Mouse (Mus musculus) neural tube, embryonic 15.5 days (tissue): Measurements from ENCODE around the gene Hmgb1. TPM values are rescaled to one million over a fixed set of nuclear protein-coding genes. Genes with fewer than 3 reads are reported as not detected.

ENCODE experiments used
- ATAC-seq: fragments of 200-750 bp; cut with Nextera tagmentation; 2 replicates; pipeline ENCODE4 v1.8.0; 2017; ENCODE audit warnings: mild to moderate bottlenecking, moderate TSS enrichment, moderate library complexity; ENCODE audit not compliant: low FRiP score
- H3K27ac ChIP-seq: fragments of 300-500 bp; sonication (generic); replicated peaks from 2 replicates; pipeline ENCODE4 v1.5.1; 2015; ENCODE audit warnings: mild to moderate bottlenecking, inconsistent platforms
- H3K27me3 ChIP-seq: fragments of 300-500 bp; sonication (generic); replicated peaks from 2 replicates; pipeline ENCODE4 v1.6.1; 2015; ENCODE audit warnings: inconsistent platforms
- H3K36me3 ChIP-seq: fragments of 300-500 bp; sonication (generic); 2 replicates; pipeline ENCODE4 v1.6.1; 2015; ENCODE audit warnings: inconsistent platforms
- H3K4me1 ChIP-seq: fragments of 300-500 bp; sonication (generic); 2 replicates; pipeline ENCODE4 v1.6.1; 2015; ENCODE audit warnings: inconsistent platforms
- H3K4me2 ChIP-seq: fragments of 300-500 bp; sonication (generic); 2 replicates; pipeline ENCODE4 v1.6.1; 2015; ENCODE audit warnings: inconsistent platforms, mild to moderate bottlenecking, moderate library complexity
- H3K4me3 ChIP-seq: fragments of 300-500 bp; sonication (generic); replicated peaks from 2 replicates; pipeline ENCODE4 v1.5.1; 2015; ENCODE audit warnings: mild to moderate bottlenecking, inconsistent platforms
- H3K9ac ChIP-seq: fragments of 300-500 bp; sonication (generic); replicated peaks from 2 replicates; pipeline ENCODE4 v1.6.1; 2015; ENCODE audit warnings: mild to moderate bottlenecking, inconsistent platforms
- H3K9me3 ChIP-seq: fragments of 300-500 bp; sonication (generic); replicated peaks from 2 replicates; pipeline ENCODE4 v1.6.1; 2016; ENCODE audit warnings: inconsistent platforms
- WGBS: fragments of 180-500 bp; shearing (Covaris S2); methylation state at CpG from one replicate; pipeline ENCODE4 v1.1.7; 2015; ENCODE audit warnings: mixed read lengths; 5-methylcytosine and 5-hydroxymethylcytosine counted together
- polyA plus RNA-seq: library from polyadenylated mRNA; unstranded; fragments of >200 nt; fragmentation: Nextera tagmentation; extraction: Ambion mirVana; gene quantifications from 2 replicates; pipeline ENCODE4 v1.2.1, GENCODE M21; 2015

Gene Hmgb1
- polyA plus RNA-seq, 1 experiment from 2014 or later: 674 TPM

- ATAC-seq: no peak
- H3K4me2 ChIP-seq: 0 out of 2 replicates have a peak overlapping the region, but pooled peaks have one; percentile 19
- 86% methylated on average over 3 of the region's 3 CpGs for WGBS
Measured at GRCm38 (mm10) chr5:149049435-149049834, 134.9 kb downstream of the Hmgb1 start.

GRCm38 (mm10) chr5:149048961-149049360, 135.3 kb downstream of the Hmgb1 start:
- 92% methylated on average over 1 of the region's 1 CpGs for WGBS
- H3K4me1 ChIP-seq: peaks cover 19% of the 10 kb centered on the region
- ATAC-seq: no peak

More at GRCm38 (mm10) chr5:149049435-149049834, 134.9 kb downstream of the Hmgb1 start:
- Histone ChIP-seq H3K4me3 (no peak overlapping the region), H3K9ac (no peak overlapping the region), H3K36me3 (peaks cover 20% of the 10 kb centered on the region), H3K9me3 (no peaks in the 10 kb centered on the region), H3K27me3 (no peaks in the 10 kb centered on the region), H3K27ac (no peak overlapping the region), H3K4me1 (peaks cover 19% of the 10 kb centered on the region)

GRCm38 (mm10) chr5:149046650-149047049, 137.6 kb downstream of the Hmgb1 start:
- H3K4me2 ChIP-seq: no peak overlapping the region
- peaks cover 20% of the 10 kb centered on the region for H3K36me3 ChIP-seq
- H3K4me1 ChIP-seq: peaks cover 12% of the 10 kb centered on the region
- no peak overlapping the region for H3K27ac ChIP-seq
- no peaks in the 10 kb centered on the region for H3K9me3 ChIP-seq
- no peak overlapping the region for H3K9ac ChIP-seq
- WGBS: 73% methylated on average over 9 of the region's 9 CpGs
- H3K27me3 ChIP-seq: no peaks in the 10 kb centered on the region
- H3K4me3 ChIP-seq: no peak overlapping the region
- ATAC-seq: no peak

More at GRCm38 (mm10) chr5:149048961-149049360, 135.3 kb downstream of the Hmgb1 start:
- Histone ChIP-seq H3K27me3 (no peaks in the 10 kb centered on the region), H3K36me3 (peaks cover 20% of the 10 kb centered on the region), H3K9me3 (no peaks in the 10 kb centered on the region), H3K4me3 (no peak overlapping the region), H3K9ac (no peak overlapping the region), H3K27ac (no peak overlapping the region), H3K4me2 (no peak overlapping the region)

DNA sequence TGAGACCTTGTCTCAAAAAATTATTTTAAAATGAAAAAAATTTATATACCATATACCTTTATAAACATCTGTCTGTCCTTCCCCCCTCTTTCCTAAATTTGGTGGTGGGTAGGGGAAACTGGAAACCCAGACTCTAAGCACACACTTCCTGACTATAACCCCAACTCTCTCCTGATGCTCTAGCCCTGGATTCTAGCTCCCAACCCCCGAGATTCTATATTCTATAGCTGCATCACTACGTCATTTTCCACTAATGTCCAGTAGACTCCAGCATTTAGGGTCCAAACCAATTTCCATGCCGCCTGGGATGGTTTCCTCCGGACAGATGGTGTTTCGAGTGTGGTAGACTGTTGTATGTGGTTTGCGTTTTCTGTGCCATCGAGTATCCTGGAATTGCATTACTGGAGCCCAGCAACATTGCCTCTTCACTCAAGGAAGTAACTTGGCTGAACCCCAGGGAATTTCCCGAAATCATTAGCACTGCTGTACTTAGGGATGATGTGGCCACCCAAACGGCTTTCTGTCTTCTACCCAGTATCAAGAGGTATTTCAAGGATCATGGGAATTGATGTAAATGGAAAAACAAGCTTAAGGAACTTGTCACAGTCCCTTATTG, 138.7 kb downstream of the Hmgb1 start:
- ATAC-seq: no peak
- Histone ChIP-seq H3K4me1 (peaks cover 9% of the 10 kb centered on the region), H3K27ac (no peak overlapping the region), H3K27me3 (no peaks in the 10 kb centered on the region), H3K9me3 (no peaks in the 10 kb centered on the region), H3K4me2 (no peak overlapping the region), H3K36me3 (peaks cover 20% of the 10 kb centered on the region), H3K4me3 (no peak overlapping the region), H3K9ac (no peak overlapping the region)
- WGBS: 84% methylated on average over 9 of the region's 9 CpGs

DNA sequence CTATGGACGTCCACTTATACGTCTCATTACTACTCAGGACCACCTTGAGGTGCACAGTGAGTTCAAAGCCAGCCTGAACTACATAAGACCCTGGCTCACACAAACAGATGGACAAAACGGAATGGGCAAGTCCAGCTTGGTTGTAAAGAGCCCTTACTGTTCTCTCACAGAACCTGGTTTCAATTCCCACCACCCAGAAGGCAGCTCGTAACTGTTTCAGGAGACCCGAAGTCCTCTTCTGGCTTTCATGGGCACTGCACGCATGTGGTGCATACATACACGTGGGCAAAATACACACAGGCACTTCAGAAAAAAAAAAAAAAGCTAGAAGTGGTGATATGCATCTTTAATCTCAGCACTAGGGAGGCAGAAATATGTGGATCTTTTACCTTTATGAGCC, 139.2 kb downstream of the Hmgb1 start:
- Histone ChIP-seq H3K4me3 (no peak overlapping the region), H3K27ac (no peak overlapping the region), H3K27me3 (no peaks in the 10 kb centered on the region), H3K36me3 (peaks cover 20% of the 10 kb centered on the region), H3K9me3 (no peaks in the 10 kb centered on the region), H3K4me2 (no peak overlapping the region), H3K4me1 (peaks cover 3% of the 10 kb centered on the region), H3K9ac (no peak overlapping the region)
- 80% methylated on average over 7 of the region's 7 CpGs for WGBS
- no peak for ATAC-seq

DNA sequence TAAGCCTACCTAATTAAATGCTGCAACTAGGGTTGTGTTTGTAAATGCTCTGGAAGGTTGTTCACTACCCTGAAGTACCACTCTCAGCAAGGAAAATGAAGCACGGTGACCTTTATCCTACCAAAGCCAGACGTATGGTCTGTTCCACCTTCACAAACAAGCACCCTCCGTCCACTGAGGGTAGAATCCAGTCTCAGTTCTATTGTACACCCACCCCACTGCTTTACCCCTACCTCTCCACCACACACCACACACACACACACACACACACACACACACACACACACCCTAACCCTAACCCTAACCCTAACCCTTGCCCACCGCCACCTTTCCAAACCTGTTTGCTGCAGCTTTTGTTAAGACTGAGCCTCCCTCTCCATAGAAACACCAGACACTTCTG, 140.2 kb downstream of the Hmgb1 start:
- H3K36me3 ChIP-seq: peaks cover 20% of the 10 kb centered on the region
- H3K27ac ChIP-seq: no peak overlapping the region
- H3K27me3 ChIP-seq: no peaks in the 10 kb centered on the region
- H3K4me3 ChIP-seq: no peak overlapping the region
- H3K9me3 ChIP-seq: no peaks in the 10 kb centered on the region
- H3K4me2 ChIP-seq: no peak overlapping the region
- WGBS: 82% methylated on average over 4 of the region's 4 CpGs
- no peak for ATAC-seq
- no peaks in the 10 kb centered on the region for H3K4me1 ChIP-seq
- H3K9ac ChIP-seq: no peak overlapping the region

DNA sequence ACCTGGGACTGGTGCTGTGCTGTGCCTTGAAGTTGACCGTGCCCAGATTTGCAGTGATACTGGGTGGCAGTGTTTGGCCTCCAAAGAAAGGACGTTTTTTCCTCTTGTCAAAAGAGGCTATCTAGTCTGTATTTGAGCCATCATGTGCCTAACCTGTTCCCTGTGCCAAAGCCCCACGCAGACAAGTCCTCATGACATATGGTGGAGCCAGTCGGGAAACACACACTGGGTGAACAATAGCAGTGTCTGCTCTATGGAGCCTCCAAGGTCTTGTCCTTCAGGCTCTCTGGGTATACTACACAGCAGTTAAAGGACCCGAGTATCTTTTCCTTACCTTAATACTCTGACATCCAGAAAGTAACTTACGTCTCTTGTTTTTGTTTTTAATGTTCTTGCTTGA, 141.0 kb downstream of the Hmgb1 start:
- H3K4me1 ChIP-seq: no peaks in the 10 kb centered on the region
- H3K9ac ChIP-seq: no peak overlapping the region
- H3K4me2 ChIP-seq: no peak overlapping the region
- no peak for ATAC-seq
- H3K27ac ChIP-seq: no peak overlapping the region
- H3K9me3 ChIP-seq: no peaks in the 10 kb centered on the region
- WGBS: 83% methylated on average over 6 of the region's 6 CpGs
- H3K4me3 ChIP-seq: no peak overlapping the region
- no peaks in the 10 kb centered on the region for H3K27me3 ChIP-seq
- H3K36me3 ChIP-seq: peaks cover 17% of the 10 kb centered on the region

DNA sequence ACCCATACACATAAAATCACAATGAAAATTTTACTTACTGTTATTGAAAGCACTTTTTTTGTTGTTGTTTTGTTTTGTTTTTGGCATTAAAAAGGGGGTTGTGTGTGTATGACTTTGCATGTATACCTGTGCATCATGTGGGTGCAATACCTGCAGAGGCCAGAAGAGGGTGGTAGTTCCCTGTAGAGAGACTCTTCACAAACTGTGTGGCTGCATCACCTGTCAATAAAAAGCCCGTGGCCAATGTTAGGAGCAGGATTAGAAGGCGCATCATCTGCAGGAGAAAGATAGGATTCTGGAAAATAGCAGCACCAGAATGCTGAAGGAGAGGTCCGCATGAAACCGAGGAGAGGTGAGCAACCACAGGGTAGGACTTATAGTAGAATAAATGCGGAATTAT, 144.5 kb downstream of the Hmgb1 start:
- H3K4me1 ChIP-seq: 0 out of 2 replicates have a peak, but pooled peaks cover 2% of the 10 kb centered on the region
- H3K4me2 ChIP-seq: no peak overlapping the region
- H3K27me3 ChIP-seq: no peaks in the 10 kb centered on the region
- ATAC-seq: no peak
- H3K9me3 ChIP-seq: 0 out of 2 replicates have a peak, but pooled peaks cover 5% of the 10 kb centered on the region
- no peak overlapping the region for H3K4me3 ChIP-seq
- 95% methylated on average over 5 of the region's 5 CpGs for WGBS
- H3K36me3 ChIP-seq: no peaks in the 10 kb centered on the region
- H3K9ac ChIP-seq: no peak overlapping the region
- H3K27ac ChIP-seq: no peak overlapping the region

GRCm38 (mm10) chr5:149037729-149038128, 146.6 kb downstream of the Hmgb1 start:
- WGBS: 20% methylated on average over 10 of the region's 10 CpGs
- ATAC-seq: peak; percentile 57; the same call in 1 of the 2 replicates
- Histone ChIP-seq H3K36me3 (no peaks in the 10 kb centered on the region), H3K27me3 (no peaks in the 10 kb centered on the region), H3K27ac (no peak overlapping the region), H3K9me3 (0 out of 2 replicates have a peak, but pooled peaks cover 5% of the 10 kb centered on the region), H3K4me1 (0 out of 2 replicates have a peak, but pooled peaks cover 2% of the 10 kb centered on the region), H3K4me2 (no peak overlapping the region), H3K4me3 (no peak overlapping the region), H3K9ac (no peak overlapping the region)

DNA sequence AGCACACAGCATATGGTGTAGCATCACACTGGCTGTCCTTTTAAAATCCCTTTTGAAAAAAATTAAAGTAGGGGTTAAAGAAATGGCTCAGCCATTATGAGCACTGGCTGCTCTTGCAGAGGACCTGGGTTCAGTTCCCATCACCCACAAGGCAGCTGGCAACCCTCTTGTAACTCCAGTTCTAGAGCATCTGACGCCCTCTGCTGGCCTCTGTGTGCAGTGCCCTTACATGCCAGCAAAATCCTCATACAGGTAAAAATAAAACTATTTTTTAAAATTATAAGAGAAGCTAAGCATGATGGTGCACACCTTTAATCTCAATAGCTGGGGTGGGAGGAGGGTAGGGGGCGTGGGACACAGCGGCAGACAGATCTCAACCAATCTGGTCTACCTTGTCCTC, 147.4 kb downstream of the Hmgb1 start:
- peaks cover 4% of the 10 kb centered on the region for H3K4me1 ChIP-seq
- 0 out of 2 replicates have a peak, but pooled peaks cover 5% of the 10 kb centered on the region for H3K9me3 ChIP-seq
- no peak overlapping the region for H3K4me3 ChIP-seq
- ATAC-seq: no peak
- H3K36me3 ChIP-seq: no peaks in the 10 kb centered on the region
- H3K27me3 ChIP-seq: no peaks in the 10 kb centered on the region
- H3K4me2 ChIP-seq: no peak overlapping the region
- 95% methylated on average over 3 of the region's 3 CpGs for WGBS
- H3K9ac ChIP-seq: no peak overlapping the region
- H3K27ac ChIP-seq: no peak overlapping the region

DNA sequence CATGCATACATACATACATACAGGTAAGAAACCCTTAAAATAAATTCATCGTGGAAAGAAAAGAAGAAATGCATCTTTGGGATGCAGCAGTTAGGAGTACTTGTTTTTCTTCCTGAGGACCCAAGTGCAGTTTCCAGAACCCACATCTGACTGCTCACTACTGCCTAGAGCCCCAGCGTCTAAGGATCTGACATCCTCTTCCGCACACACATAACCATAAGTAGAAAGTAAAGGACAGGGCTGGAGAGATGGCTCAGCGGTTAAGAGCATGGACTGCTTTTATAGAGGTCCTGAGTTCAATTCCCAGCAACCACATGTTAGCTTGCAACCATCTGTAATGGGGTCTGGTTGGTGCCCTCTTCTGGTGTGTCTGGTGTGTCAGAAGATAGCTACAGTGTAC, 151.9 kb downstream of the Hmgb1 start:
- Histone ChIP-seq H3K27ac (no peak overlapping the region), H3K4me1 (peaks cover 14% of the 10 kb centered on the region), H3K9ac (no peak overlapping the region), H3K4me2 (no peak overlapping the region), H3K27me3 (no peaks in the 10 kb centered on the region), H3K9me3 (0 out of 2 replicates have a peak, but pooled peaks cover 5% of the 10 kb centered on the region), H3K36me3 (no peaks in the 10 kb centered on the region), H3K4me3 (no peak overlapping the region)
- ATAC-seq: no peak
- 98% methylated on average over 4 of the region's 4 CpGs for WGBS

- no peaks in the 10 kb centered on the region for H3K27me3 ChIP-seq
- ATAC-seq: peak; percentile 62
- H3K4me2 ChIP-seq: peak overlapping the region; percentile 53
- 2% methylated on average over 30 of the region's 30 CpGs for WGBS
- H3K9ac ChIP-seq: peak overlapping the region; percentile 45
- peaks cover 14% of the 10 kb centered on the region for H3K4me1 ChIP-seq
- H3K4me3 ChIP-seq: peak overlapping the region; percentile 29
- no peaks in the 10 kb centered on the region for H3K9me3 ChIP-seq
- no peaks in the 10 kb centered on the region for H3K36me3 ChIP-seq
- peak overlapping the region; percentile 80 for H3K27ac ChIP-seq
Measured at GRCm38 (mm10) chr5:149031199-149031750, 153.0 kb downstream of the Hmgb1 start.
